Mouse (Mus musculus) small intestine, adult 2 months (tissue): ENCODE measurements around the gene Rasa3. TPM values are rescaled to one million over a fixed set of nuclear protein-coding genes. Genes with fewer than 3 reads are reported as not detected.

Experiments used
- H3K27ac ChIP-seq: fragments of 200-500 bp; 2 replicates; pipeline ENCODE4 v1.5.1; 2012; ENCODE audit warnings: low read depth, low read length, control low read depth, inconsistent platforms; ENCODE audit not compliant: insufficient read depth
- H3K27me3 ChIP-seq: fragments of 200-500 bp; 2 replicates; pipeline ENCODE4 v1.6.1; 2012; ENCODE audit warnings: mild to moderate bottlenecking, moderate library complexity, low read length, inconsistent platforms; ENCODE audit not compliant: control insufficient read depth, insufficient read depth
- H3K36me3 ChIP-seq: fragments of 200-500 bp; 2 replicates; pipeline ENCODE4 v1.6.1; 2012; ENCODE audit warnings: mild to moderate bottlenecking, low read length, control low read depth, inconsistent platforms; ENCODE audit not compliant: control insufficient read depth, insufficient read depth
- H3K4me1 ChIP-seq: fragments of 200-500 bp; 2 replicates; pipeline ENCODE4 v1.6.1; 2012; ENCODE audit warnings: low read length, inconsistent platforms, mixed read lengths; ENCODE audit not compliant: control insufficient read depth, insufficient read depth, insufficient read length
- H3K4me3 ChIP-seq: fragments of 200-500 bp; 2 replicates; pipeline ENCODE4 v1.5.1; 2012; ENCODE audit warnings: low read depth, mild to moderate bottlenecking, control low read depth, inconsistent platforms, low read length, moderate library complexity
- CTCF ChIP-seq: fragments of 200-500 bp; IDR thresholded peaks from 2 replicates; pipeline ENCODE4 v1.5.1; 2012; ENCODE audit warnings: low read depth, mild to moderate bottlenecking, control low read depth, inconsistent platforms, low read length, moderate library complexity, mixed read lengths; ENCODE audit not compliant: insufficient replicate concordance, insufficient read length; ENCODE audit errors: extremely low read depth
- POLR2A ChIP-seq: fragments of 200-500 bp; IDR thresholded peaks from 2 replicates; pipeline ENCODE4 v1.6.1; 2012; ENCODE audit warnings: low read depth, mild to moderate bottlenecking, control low read depth, inconsistent platforms, low read length, moderate library complexity
- WGBS: fragments of 180-500 bp; shearing (Covaris S2); methylation state at CpG from one replicate; pipeline ENCODE4 v1.1.7; 2018; 5-methylcytosine and 5-hydroxymethylcytosine counted together
- polyA plus RNA-seq: library from polyadenylated mRNA; depleted of rRNA; stranded (reverse); fragments of >200 nt; gene quantifications from 2 replicates; pipeline ENCODE4 v1.2.3, GENCODE M21; 2012

Rasa3 gene
- polyA plus RNA-seq, 1 experiment: 13.1 TPM

GRCm38 (mm10) chr8:13703756-13704155, 26.4 kb upstream of the Rasa3 start:
- Histone ChIP-seq H3K36me3 (no peaks in the 10 kb centered on the region), H3K4me3 (no peak overlapping the region), H3K4me1 (peaks cover 12% of the 10 kb centered on the region), H3K27ac (no peak overlapping the region), H3K27me3 (no peaks in the 10 kb centered on the region)
- WGBS: 88% methylated on average over 6 of the region's 6 CpGs
- TF ChIP-seq POLR2A: no peak
- TF ChIP-seq CTCF: no peak

GRCm38 (mm10) chr8:13702755-13703154, 25.4 kb upstream of the Rasa3 start:
- 78% methylated on average over 4 of the region's 4 CpGs for whole genome bisulfite sequencing
- Histone ChIP-seq H3K27me3 (no peaks in the 10 kb centered on the region), H3K27ac (no peak overlapping the region), H3K4me3 (no peak overlapping the region), H3K4me1 (peaks cover 17% of the 10 kb centered on the region), H3K36me3 (no peaks in the 10 kb centered on the region)
- TF ChIP-seq POLR2A (no peak), CTCF (no peak)

- H3K27me3 ChIP-seq: no peaks in the 10 kb centered on the region
- 61% methylated on average over 5 of the region's 5 CpGs for WGBS
- H3K4me1 ChIP-seq: peaks cover 44% of the 10 kb centered on the region
- TF ChIP-seq POLR2A (no peak), CTCF (no peak)
- H3K36me3 ChIP-seq: no peaks in the 10 kb centered on the region
- no peak overlapping the region for H3K4me3 ChIP-seq
- no peak overlapping the region for H3K27ac ChIP-seq
These were observed 22.0 kb upstream of the Rasa3 start for GRCm38 (mm10) chr8:13699323-13699949.

- peak overlapping the region; percentile 90 for H3K27ac ChIP-seq
- H3K4me1 ChIP-seq: peaks cover 44% of the 10 kb centered on the region
- H3K27me3 ChIP-seq: no peaks in the 10 kb centered on the region
These were observed 20.9 kb upstream of the Rasa3 start for GRCm38 (mm10) chr8:13698281-13698680.

GRCm38 (mm10) chr8:13697681-13698080, 20.3 kb upstream of the Rasa3 start:
- Histone ChIP-seq H3K4me3 (no peak overlapping the region), H3K4me1 (peaks cover 47% of the 10 kb centered on the region), H3K27me3 (no peaks in the 10 kb centered on the region), H3K36me3 (no peaks in the 10 kb centered on the region), H3K27ac (peak overlapping the region; percentile 90)
- TF ChIP-seq CTCF (no peak), POLR2A (no peak)
- 24% methylated on average over 8 of the region's 8 CpGs for WGBS

More at GRCm38 (mm10) chr8:13698281-13698680, 20.9 kb upstream of the Rasa3 start:
- 15% methylated on average over 3 of the region's 3 CpGs for WGBS
- H3K4me3 ChIP-seq: no peak overlapping the region
- no peak for TF ChIP-seq CTCF
- no peak for TF ChIP-seq POLR2A
- H3K36me3 ChIP-seq: no peaks in the 10 kb centered on the region

GRCm38 (mm10) chr8:13697196-13697595, 19.8 kb upstream of the Rasa3 start:
- no peaks in the 10 kb centered on the region for H3K36me3 ChIP-seq
- peak overlapping the region; percentile 90 for H3K27ac ChIP-seq
- no peaks in the 10 kb centered on the region for H3K27me3 ChIP-seq
- peaks cover 49% of the 10 kb centered on the region for H3K4me1 ChIP-seq
- no peak overlapping the region for H3K4me3 ChIP-seq
- TF ChIP-seq CTCF (no peak), POLR2A (no peak)
- WGBS: 84% methylated on average over 8 of the region's 8 CpGs

GRCm38 (mm10) chr8:13696157-13696556, 18.8 kb upstream of the Rasa3 start:
- WGBS: 29% methylated on average over 4 of the region's 4 CpGs
- peak overlapping the region; percentile 67 for H3K27ac ChIP-seq
- H3K4me1 ChIP-seq: peaks cover 42% of the 10 kb centered on the region
- H3K27me3 ChIP-seq: no peaks in the 10 kb centered on the region
- TF ChIP-seq CTCF (no peak), POLR2A (no peak)
- H3K4me3 ChIP-seq: peak overlapping the region; percentile 15; the same call in 1 of the 2 replicates
- H3K36me3 ChIP-seq: no peaks in the 10 kb centered on the region
